Mouse (Mus musculus): ENCODE measurements around the gene Synm.
A peak's percentile ranks its signal among the peaks of the same experiment; 100 is the strongest.

Gene Synm

GRCm38 (mm10) chr7:67699301-67699700 is 60.2 kb downstream of the Synm start:
- no peak for DNase-seq (ENCODE audit: low spot score)

GRCm38 (mm10) chr7:67697892-67698630 is 61.5 kb downstream of the Synm start:
- DNase-seq (ENCODE audit: low spot score), result no peak

GRCm38 (mm10) chr7:67695906-67696305 is 63.6 kb downstream of the Synm start:
- no peak for DNase-seq (ENCODE audit: low spot score)

- no peak for DNase-seq (ENCODE audit: low spot score)
Measured at GRCm38 (mm10) chr7:67692791-67693538, 66.6 kb downstream of the Synm start.

- no peak for DNase-seq (ENCODE audit: low spot score)
Measured at GRCm38 (mm10) chr7:67692141-67692540, 67.4 kb downstream of the Synm start.

- peak; percentile 17 for DNase-seq (ENCODE audit: low spot score)
Measured at GRCm38 (mm10) chr7:67691036-67691435, 68.5 kb downstream of the Synm start.

- DNase-seq (ENCODE audit: low spot score), result no peak
Measured at GRCm38 (mm10) chr7:67689793-67690192, 69.7 kb downstream of the Synm start.

GRCm38 (mm10) chr7:67688281-67688680 is 71.3 kb downstream of the Synm start:
- DNase-seq (ENCODE audit: low spot score), result no peak

- no peak for DNase-seq (ENCODE audit: low spot score)
Measured at GRCm38 (mm10) chr7:67686545-67686944, 73.0 kb downstream of the Synm start.

GRCm38 (mm10) chr7:67683006-67683405 is 76.5 kb downstream of the Synm start:
- no peak for DNase-seq (ENCODE audit: low spot score)

GRCm38 (mm10) chr7:67681078-67681477 is 78.5 kb downstream of the Synm start:
- DNase-seq (ENCODE audit: low spot score), result no peak
